Mouse (Mus musculus) lung, adult 2 months (tissue): Measurements from ENCODE around the gene Sox13.

ENCODE experiments used
- CTCF ChIP-seq: fragments of 200-500 bp; IDR thresholded peaks from 2 replicates; pipeline ENCODE4 v1.5.1; 2011; ENCODE audit warnings: mild to moderate bottlenecking, low read length, control low read depth; ENCODE audit not compliant: insufficient read depth
- POLR2A ChIP-seq: fragments of 200-500 bp; IDR thresholded peaks from 2 replicates; pipeline ENCODE4 v1.6.1; 2011; ENCODE audit warnings: low read depth, mild to moderate bottlenecking, control low read depth, low read length, borderline replicate concordance; ENCODE audit errors: extremely low read depth

DNA sequence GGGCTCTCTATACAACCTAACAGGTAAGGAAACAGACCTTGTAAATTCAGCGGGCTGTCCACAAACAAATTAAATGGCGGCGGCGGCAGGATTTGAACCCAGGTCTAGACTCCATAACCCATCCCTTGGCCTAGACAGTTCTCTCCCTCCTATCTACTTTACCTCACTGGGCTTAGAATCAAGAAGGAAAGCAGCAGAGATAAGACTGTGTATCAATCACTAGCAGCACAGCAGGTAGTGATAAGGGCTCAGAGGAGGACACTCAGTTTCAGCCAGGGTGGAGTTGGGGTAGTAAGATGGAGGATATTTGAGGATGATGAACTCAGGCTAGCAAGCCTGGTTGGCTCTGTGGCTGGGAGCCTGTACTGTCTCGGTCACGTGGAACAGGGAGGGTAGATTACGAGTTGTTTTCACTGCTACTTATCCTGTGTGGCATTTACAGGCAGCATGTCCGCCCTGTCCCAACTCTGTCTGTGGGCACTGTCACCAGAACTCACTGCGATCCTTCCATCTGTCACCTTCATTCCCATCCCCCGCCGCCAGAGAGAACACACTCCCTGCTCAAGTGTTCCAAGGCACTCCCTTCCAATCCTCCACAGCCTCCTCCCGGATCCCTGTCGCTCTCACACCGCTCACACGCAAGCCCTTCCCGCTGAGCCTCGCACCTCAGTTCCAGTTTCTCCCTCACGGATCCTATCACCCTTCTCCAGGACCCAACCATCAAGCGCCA is 36.5 kb downstream of the Sox13 start:
- no peak for TF ChIP-seq POLR2A
- no peak for TF ChIP-seq CTCF
